Mouse (Mus musculus) fat pad, adult 2 months (tissue): ENCODE measurements around the gene Cdkn1c.

Experiments
- DNase-seq: peaks from one replicate; pipeline ENCODE4 v3.0.0-alpha.2; 2011; ENCODE audit warnings: low read depth, low spot score; ENCODE audit errors: extremely low read depth

Cdkn1c gene

DNA sequence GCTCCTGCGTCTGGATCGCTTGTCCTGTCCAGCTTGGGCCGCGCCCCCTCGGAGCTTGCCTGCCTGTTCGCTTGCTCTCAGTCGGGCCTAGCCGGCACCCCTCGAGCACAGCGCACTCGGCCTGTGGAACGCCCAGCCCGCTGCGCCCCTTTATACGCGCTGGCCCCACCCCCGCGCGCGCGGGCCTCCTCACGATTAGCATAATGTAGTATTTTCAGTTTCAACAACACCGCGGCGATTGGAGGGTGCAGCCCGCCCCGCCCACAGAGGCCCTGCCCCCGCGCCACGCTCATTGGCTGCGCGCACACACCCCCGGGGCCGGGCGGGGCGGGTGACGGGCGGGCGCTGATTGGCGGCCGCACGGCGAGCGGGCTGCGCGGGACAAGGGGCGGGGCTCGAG is at the start of gene Cdkn1c:
Gene Cdkn1c, minus strand, starts transcription at position 177 of the 400 bp plus-strand sequence.
- DNase-seq: no peak

DNA sequence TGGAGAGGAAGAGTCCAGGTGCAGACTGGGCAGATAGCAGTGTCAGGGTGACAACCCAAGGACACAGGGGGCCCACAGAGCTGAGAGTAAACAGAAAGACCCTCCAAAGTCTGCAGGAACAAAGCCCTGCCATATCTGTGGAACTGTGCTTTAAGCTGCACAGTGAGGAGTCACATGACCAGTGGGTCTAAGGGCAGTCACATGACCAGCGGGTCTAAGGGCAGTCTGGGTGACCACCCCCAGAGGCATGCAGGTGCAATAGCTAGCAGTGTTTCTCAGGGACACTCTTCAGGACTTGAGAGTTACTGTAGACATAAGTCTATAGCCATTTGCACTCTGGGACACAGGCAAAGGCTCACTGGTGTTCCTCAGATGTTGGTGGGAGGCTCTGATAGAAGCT is 48.7 kb upstream of the Cdkn1c start:
- DNase-seq: no peak

GRCm38 (mm10) chr7:143506675-143507074 is 45.8 kb upstream of the Cdkn1c start:
- no peak for DNase-seq

DNA sequence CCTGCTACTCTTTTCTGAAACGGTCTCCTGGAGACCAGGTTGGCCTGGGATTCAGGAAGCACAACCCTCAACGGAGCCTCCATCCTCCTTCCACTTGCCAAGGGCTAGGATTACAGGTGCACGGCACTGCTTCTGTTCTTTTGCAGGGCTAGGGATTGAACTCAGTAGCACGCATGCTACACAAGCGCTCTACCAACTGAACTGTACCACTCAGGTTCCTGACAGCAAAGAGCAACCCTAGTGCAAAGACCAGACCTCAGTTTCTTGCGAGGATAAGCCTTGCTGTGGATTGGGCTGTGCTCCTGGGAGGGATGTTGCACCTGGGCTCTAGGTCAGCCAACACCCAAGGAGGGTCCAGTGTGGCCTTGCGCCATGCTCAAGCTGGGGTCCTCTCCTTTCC is 45.4 kb upstream of the Cdkn1c start:
- no peak for DNase-seq

DNA sequence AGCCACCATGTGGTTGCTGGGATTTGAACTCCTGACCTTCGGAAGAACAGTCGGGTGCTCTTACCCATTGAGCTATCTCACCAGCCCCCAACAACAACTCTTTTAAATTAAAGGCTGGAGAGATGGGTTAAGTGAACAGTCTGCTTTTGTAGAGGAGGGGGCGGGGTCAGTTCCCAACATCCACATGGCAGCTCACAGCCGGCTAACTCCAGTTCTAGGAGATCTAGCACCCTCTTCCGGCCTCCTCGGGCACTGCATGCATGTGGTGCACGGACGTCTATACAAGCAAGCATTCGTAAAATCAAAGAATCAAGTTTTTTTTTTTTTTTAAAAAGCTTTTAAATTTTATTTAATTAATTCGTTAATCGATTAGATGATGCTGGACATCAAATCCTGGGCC is 45.0 kb upstream of the Cdkn1c start:
- no peak for DNase-seq

DNA sequence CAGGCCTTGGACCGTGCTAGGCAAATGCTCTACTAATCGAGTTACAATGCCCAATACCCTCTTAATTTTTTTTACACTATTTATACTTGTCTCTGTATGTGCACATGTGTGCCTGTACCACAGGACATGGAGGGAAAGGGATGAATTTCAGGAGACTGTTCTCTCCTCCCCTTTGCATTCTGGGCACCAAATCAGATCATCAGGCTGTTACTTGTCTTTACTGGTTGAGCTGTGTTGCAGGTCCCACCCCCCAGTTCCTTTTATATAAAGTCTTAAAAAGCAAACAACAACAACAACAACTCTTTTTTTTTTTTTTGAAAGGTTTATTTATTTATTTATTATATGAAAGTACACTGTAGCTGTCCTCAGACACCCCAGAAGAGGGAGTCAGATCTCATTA is 44.6 kb upstream of the Cdkn1c start:
- DNase-seq: no peak

DNA sequence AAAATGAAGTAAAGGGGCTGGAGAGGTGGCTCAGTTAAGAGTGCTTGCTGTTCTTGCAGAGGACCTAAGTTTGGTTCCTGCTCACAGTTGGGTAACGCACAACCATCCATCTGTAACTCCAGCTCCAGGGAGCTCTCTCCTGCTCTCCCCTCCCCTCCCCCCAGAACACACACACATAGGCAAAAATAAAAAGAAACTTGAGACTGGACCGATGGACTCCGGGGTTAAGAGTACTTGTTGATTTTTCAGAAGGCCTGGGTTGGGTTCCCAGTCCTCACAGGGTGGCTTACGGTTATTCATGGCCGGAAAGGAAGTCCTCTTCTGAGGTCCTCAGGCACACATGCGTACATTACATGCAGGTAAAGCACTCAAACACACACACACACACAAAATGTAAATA is 43.1 kb upstream of the Cdkn1c start:
- no peak for DNase-seq

- no peak for DNase-seq
Measured at GRCm38 (mm10) chr7:143502418-143503200, 41.8 kb upstream of the Cdkn1c start, which contains the start of gene Phlda2. Gene Phlda2, minus strand, starts transcription at chr7:143503150.

DNA sequence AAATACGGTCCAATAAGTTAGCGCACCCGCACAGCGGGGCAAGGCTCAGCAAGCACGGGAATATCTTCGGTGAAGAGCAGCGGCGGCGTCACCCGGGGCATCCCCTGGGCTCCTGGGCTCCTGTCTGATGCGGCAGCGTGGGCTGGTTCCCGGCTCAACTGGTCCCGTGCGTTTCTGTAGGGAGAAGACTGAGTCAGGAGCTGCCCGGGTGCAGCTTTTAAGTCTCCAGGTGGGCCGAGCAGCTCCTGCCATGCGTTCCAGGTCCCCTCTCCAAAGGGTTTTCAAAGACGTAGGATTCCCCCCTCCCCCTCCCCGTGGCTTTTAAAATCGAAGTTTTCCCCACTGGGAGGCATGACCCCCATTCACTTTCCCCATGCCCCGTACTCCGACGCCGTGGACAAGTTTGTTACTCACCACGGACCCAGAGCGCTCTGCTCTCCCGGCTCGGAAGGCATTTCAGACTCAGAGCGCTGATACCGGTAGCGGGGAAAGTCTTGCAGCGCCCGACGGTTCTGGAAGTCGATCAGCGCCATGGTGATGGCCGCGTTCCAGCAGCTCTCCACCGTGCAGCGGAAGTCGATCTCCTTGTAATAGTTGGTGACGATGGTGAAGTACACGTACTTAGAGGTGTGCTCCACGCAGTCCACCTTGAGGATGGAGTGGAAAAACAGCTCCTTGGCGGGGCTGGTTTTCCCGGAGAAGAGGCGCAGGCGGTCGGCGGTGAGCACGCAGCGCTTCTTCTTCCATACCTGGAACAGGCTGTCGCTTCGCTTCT is 41.0 kb upstream of the Cdkn1c start:
- DNase-seq: no peak

DNA sequence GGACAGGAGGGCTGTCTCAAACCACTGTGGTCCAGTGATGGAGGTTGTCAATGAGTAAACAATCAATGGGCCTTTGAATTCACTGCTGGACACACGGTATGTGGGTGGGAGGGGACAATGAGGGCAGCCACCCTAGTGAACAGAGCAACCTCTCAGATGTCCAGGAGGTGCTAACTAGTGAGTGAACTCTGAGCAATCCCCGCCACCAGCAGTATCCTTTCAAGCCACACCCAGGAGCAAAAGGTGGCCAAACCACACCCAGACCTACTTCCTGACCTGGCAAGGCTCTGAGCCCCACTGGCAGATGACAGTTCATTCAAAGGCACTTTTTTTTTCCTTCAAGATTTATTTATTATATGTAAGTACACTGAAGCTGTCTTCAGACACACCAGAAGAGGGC is 40.1 kb upstream of the Cdkn1c start:
- no peak for DNase-seq

DNA sequence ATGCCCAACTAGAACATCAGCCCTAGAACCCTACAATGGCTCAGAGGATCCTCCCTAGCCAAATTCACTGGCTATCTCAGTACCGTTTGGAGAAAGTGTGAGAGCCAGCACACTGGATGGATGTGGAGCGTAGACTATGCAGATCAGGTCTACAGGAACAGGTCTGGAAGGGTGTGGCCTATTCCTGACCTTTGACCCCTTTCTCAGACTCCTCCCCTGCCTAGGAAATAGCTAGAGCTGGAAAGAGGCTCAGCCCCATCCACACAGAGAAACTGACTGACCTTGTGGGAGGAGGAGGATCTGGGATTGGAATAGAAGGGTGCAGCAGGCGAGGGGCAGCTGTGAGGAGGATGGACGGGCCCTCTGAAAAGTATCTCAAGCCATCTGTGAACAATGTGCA is 37.7 kb upstream of the Cdkn1c start:
- no peak for DNase-seq

- DNase-seq: no peak
Measured at GRCm38 (mm10) chr7:143495104-143495961, 34.5 kb upstream of the Cdkn1c start.

DNA sequence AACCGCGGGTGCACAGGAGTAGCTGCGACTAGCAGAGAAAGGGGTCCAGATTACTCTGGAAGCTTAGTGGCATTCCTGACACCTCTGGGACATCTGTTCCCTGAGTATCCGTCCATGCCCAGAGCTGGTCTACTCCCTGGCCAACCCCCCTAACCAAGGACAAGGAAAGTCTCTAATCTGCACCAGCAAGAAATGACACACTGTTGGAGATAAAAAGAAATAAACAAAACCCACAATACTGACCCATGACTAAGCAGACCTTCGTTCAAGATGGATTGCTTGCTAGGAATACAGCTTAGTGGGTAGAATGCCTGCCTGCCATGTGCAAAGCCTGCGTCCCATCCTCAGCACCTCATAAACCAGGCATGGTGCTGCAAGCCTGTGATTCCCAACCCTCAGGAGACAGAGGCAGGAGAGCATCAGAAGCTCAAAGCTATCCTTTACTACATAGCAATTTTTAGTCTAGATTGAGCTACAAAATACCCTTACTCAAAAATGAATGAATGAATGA is 32.8 kb upstream of the Cdkn1c start:
- DNase-seq: no peak

- DNase-seq: no peak
Measured at GRCm38 (mm10) chr7:143489735-143490134, 28.9 kb upstream of the Cdkn1c start.

DNA sequence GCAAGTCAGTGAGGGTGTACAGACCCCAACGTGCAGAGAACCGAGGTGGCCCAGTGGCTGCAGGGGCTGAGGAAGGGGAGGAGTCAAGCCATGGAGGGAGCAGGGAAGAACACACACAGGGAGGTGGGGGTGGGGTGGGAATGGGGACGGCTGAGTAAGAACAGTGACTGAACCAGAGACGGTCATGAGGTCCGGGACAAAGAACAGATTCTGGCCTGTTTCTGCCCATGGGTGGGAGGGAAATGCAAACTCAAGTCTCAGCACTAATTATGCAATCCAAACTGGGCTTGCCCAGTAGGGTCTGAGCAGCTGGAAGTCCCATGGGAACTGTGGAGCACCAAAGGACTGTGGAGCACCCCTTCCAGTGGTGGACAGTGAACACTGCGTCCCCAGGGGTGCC is 21.7 kb upstream of the Cdkn1c start:
- no peak for DNase-seq

DNA sequence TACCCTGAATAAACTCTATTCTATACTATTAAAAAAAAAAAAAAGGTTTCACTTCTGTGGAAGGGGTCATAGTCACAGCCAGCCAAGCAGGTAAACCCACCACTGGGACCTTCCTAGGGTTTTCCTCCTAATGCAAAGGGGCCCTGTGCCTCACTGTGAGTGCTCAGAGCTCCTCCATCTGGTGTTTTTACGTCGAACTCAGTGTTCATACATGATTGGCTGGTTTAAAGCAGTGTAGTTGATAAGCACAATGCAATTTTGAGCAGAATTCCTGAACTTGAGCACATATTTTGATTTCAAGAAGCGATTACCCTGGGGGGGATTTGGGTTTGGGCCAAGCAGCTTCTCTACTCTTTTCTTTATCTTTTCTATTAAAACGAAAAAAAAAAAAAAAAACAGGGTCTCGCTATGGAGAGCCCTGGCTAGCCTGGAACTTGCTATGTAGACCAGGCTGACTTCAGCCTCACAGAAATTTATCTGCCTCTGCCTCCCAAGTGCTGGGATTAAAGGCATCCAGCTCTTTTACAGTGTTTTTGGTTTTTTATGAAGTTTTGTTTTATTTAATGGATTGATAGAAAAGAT is 21.0 kb upstream of the Cdkn1c start:
- DNase-seq: no peak

DNA sequence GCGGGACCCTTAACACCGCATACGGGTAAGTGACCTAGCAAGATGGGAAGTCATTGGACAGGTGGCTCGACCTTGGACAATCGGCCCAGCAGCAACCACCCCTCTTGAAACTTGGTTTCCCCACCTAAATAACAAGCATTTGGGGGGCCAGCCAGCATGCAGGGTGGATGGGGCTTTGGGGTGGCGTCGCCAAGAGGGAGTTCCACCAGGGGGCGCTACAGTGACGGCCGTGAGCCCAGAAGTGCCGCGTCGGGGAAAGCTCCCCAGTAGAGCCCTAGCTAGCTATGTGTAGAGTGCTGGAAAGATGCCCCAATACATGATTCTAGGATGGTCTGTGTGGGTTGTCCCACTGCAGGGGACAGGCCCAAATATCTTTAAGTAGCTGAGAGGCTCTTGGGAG is 19.6 kb upstream of the Cdkn1c start:
- no peak for DNase-seq

GRCm38 (mm10) chr7:143477800-143478199 is 16.9 kb upstream of the Cdkn1c start:
- DNase-seq: no peak

DNA sequence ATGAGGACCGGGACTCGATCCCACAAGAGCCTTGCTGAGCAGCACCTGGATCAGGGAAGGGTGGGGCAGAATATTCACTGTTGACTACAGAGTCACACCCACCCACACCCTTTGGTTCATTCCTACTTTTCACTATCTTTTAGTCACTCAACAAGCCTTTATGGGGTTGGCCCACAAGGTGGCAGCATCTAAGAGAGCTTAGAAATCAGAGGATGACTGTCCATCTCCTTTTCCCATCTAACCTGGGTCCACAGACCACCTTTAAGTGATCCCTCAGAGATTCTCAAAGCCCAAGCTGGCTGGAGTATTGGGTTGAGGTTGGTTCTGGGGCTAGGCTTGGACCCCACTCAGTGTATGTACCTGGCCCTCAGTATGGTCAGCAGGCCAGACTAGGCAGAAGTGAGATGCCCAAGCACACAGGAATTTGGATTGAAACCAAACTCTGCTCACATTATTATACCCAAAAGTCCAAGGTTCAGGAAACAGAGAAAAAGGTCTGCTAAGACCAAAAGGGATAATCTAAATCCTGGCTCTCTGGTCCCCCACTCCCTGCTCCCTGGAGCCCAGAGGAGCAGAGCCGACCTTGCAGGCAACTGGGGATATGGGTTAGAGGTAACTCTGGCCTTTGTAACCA is 16.0 kb upstream of the Cdkn1c start:
- DNase-seq: no peak

DNA sequence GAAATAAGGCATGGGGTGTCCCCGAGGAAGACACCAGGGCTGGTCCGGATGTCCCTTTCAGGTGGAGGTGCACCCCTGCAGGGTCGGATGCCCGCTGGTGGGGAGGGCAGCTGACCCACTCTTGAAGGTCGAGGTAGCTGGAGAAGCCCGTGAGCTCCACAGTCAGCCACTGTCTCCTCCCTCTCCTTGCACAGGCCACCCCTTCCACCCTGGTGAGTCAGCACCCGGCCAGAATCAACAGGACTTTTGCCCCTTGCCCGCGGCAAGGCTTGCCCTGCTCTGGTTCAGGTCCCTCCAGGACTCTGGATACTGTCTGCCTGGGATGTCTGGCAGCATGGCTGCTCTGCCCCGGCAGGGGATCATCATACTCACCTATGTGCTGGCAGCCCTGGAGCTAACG is 15.0 kb upstream of the Cdkn1c start:
- no peak for DNase-seq
